In genomic region chr19:42415042-42415441, GRCm38 (mm10) we compare ENCODE assay signal across 28 mouse cellular contexts. TPM values are rescaled to one million over a fixed set of nuclear protein-coding genes. Genes with fewer than 3 reads are reported as not detected.
DNase-seq lines count a peak whose midpoint lies in the region; ATAC-seq lines count a peak whose summit lies in the region.
"Had no signal": no experiment of that assay in that cellular context is flagged by ENCODE, and none has a peak within 500 bp of the region (broad histone marks: within the 10 kb centered on the region; RNA-seq: fewer than 3 reads in every experiment).

No protein-coding gene starts in this region.

- H3K27ac ChIP-seq in kidney, embryonic 15.5 days: no peak overlapping the region
- H3K27ac ChIP-seq: embryonic facial prominence, embryonic 10.5 days; limb, embryonic 10.5 days; liver, embryonic 15.5 days; lung, embryonic 15.5 days; neural tube, embryonic 12.5 days had no signal

- peak; percentile 84 for ATAC-seq in frontal cortex, adult (ENCODE audit: low TSS enrichment)
- ATAC-seq in kidney, embryonic 15.5 days (replicated peaks; ENCODE audit: low FRiP score): no peak

- H3K4me2 ChIP-seq in kidney, embryonic 15.5 days: no peak overlapping the region
- H3K4me2 ChIP-seq: heart, embryonic 12.5 days; liver, embryonic 15.5 days; lung, embryonic 15.5 days; neural tube, embryonic 12.5 days had no signal

- intact Hi-C loops in left cerebral cortex, postnatal 36 days (cut with DNase I): no loop called here

- no peaks in the 10 kb centered on the region for H3K36me3 ChIP-seq in kidney, embryonic 15.5 days
- H3K36me3 ChIP-seq: embryonic facial prominence, embryonic 10.5 days; heart, embryonic 12.5 days; limb, embryonic 10.5 days; liver, embryonic 15.5 days; lung, embryonic 15.5 days; neural tube, embryonic 12.5 days had no signal

- DNase-seq in frontal cortex, postnatal 14 days (ENCODE audit: low spot score in 2 of 2): no peak
- DNase-seq in left cerebral cortex, adult 18-20 months (ENCODE audit: low spot score in 2 of 2): peak; percentile 24 to 42
- DNase-seq in left cerebral cortex, postnatal 36 days (ENCODE audit: low spot score in 2 of 2): no peak
- peak; percentile 41 for DNase-seq in right cerebral cortex, adult 18-20 months
- no peak for DNase-seq in right cerebral cortex, adult 2 months (ENCODE audit: low spot score in 2 of 2)
- DNase-seq: adrenal gland, adult 2 months; cerebellum, adult 2 months; gastrocnemius, postnatal 14 days; heart, adult 18-20 months; heart, postnatal 14 days; kidney, adult 2 months; kidney, postnatal 10 days; liver; lung, postnatal 36 days; retina, postnatal 1 day; right cerebral cortex, postnatal 4 days; thymus, postnatal 14 days had no signal

- no peak overlapping the region for H3K9ac ChIP-seq in kidney, embryonic 15.5 days
- H3K9ac ChIP-seq: heart, embryonic 12.5 days; liver, embryonic 15.5 days; lung, embryonic 15.5 days; neural tube, embryonic 12.5 days had no signal

- no peak overlapping the region for H3K4me3 ChIP-seq in kidney, embryonic 15.5 days (replicated peaks)
- H3K4me3 ChIP-seq: embryonic facial prominence, embryonic 10.5 days; heart, embryonic 12.5 days; limb, embryonic 10.5 days; liver, embryonic 15.5 days; lung, embryonic 15.5 days; megakaryocyte, embryonic 14.5 days; neural tube, embryonic 12.5 days had no signal

- peaks cover 7% of the 10 kb centered on the region for H3K27me3 ChIP-seq in kidney, embryonic 15.5 days

- no peaks in the 10 kb centered on the region for H3K4me1 ChIP-seq in kidney, embryonic 15.5 days
- H3K4me1 ChIP-seq: heart, embryonic 12.5 days; limb, embryonic 10.5 days; liver, embryonic 15.5 days; lung, embryonic 15.5 days; megakaryocyte, embryonic 14.5 days had no signal

- WGBS in kidney, embryonic 15.5 days: 69% methylated on average over 8 of the region's 8 CpGs

- H3K9me3 ChIP-seq in kidney, embryonic 15.5 days (replicated peaks): no peaks in the 10 kb centered on the region
- H3K9me3 ChIP-seq: embryonic facial prominence, embryonic 10.5 days; heart, embryonic 12.5 days; limb, embryonic 10.5 days; liver, embryonic 15.5 days; lung, embryonic 15.5 days; megakaryocyte, embryonic 14.5 days; neural tube, embryonic 12.5 days had no signal

RNA-seq across cellular contexts. Expression of gene Crtac1, which starts 16.5 kb away (rescaled TPM):
- 10 to 100 TPM; 61.1 to 68.7 TPM for total RNA-seq in left cerebral cortex, adult 18-20 months (2021)
- total RNA-seq in left cerebral cortex, postnatal 36 days (2021): 10 to 100 TPM; 67.7 to 77.0 TPM
- polyA plus RNA-seq in kidney, embryonic 15.5 days (2015; fragmentation: Nextera tagmentation; extraction: Ambion mirVana): 5.8 and 7.0 TPM in 2 replicates
- total RNA-seq: heart, adult 18-20 months; MEL had no signal
- polyA plus RNA-seq: C2C12 had no signal

Comparison
In these comparisons a context has a peak if more than half of its experiments do, and no peak if none do; other contexts are left out.
1. DNase-seq: peak in left cerebral cortex, adult 18-20 months (2 of 2) and right cerebral cortex, adult 18-20 months (single experiment); none in frontal cortex, postnatal 14 days (0 of 2), left cerebral cortex, postnatal 36 days (0 of 2) and right cerebral cortex, adult 2 months (0 of 2).